Mouse (Mus musculus) megakaryocyte, adult 5-6 weeks (primary cell): ENCODE measurements around the gene Sipa1l1. TPM values are rescaled to one million over a fixed set of nuclear protein-coding genes. Genes with fewer than 3 reads are reported as not detected.

Experiments used
- ATAC-seq: 2 replicates; pipeline ENCODE4 v1.8.0; 2016; ENCODE audit warnings: mild to moderate bottlenecking, inconsistent platforms; ENCODE audit not compliant: poor library complexity, severe bottlenecking
- total RNA-seq, 2 experiments: library from RNA; stranded (forward) in 1 of 2; stranded (reverse) in 1 of 2; fragments of 153-499, 151-499 nt in 1 of 2; fragments of 221-1000, 200-1000 nt in 1 of 2; gene quantifications; 2 replicates each; pipeline versions ENCODE4 v1.2.3 to v1.2.4; 2015 to 2017

Gene Sipa1l1
- total RNA-seq, 2 experiments from 2014 or later, result 7.0 to 8.1 TPM

GRCm38 (mm10) chr12:82237946-82238345, 68.8 kb downstream of the Sipa1l1 start:
- no peak for ATAC-seq

- peak; percentile 34; the same call in 1 of the 2 replicates for ATAC-seq
These were observed 71.6 kb downstream of the Sipa1l1 start for GRCm38 (mm10) chr12:82240674-82241073.

- ATAC-seq, result peak; percentile 79
These were observed 76.1 kb downstream of the Sipa1l1 start for GRCm38 (mm10) chr12:82245219-82245618.

- peak; percentile 44 for ATAC-seq
These were observed 77.3 kb downstream of the Sipa1l1 start for GRCm38 (mm10) chr12:82246422-82246821.

- peak; percentile 19 for ATAC-seq
These were observed 78.5 kb downstream of the Sipa1l1 start for GRCm38 (mm10) chr12:82247371-82248258.

- ATAC-seq, result no peak
These were observed 79.4 kb downstream of the Sipa1l1 start for GRCm38 (mm10) chr12:82248501-82248900.

GRCm38 (mm10) chr12:82251328-82251727, 82.2 kb downstream of the Sipa1l1 start:
- peak; percentile 62 for ATAC-seq

GRCm38 (mm10) chr12:82254076-82254475, 85.0 kb downstream of the Sipa1l1 start:
- ATAC-seq, result no peak

GRCm38 (mm10) chr12:82256012-82256411, 86.9 kb downstream of the Sipa1l1 start:
- no peak for ATAC-seq

GRCm38 (mm10) chr12:82256921-82257500, 87.9 kb downstream of the Sipa1l1 start:
- no peak for ATAC-seq

GRCm38 (mm10) chr12:82257994-82258785, 89.1 kb downstream of the Sipa1l1 start:
- ATAC-seq, result no peak

- ATAC-seq, result no peak
These were observed 94.3 kb downstream of the Sipa1l1 start for GRCm38 (mm10) chr12:82263443-82263842.

GRCm38 (mm10) chr12:82264083-82264851, 95.1 kb downstream of the Sipa1l1 start:
- ATAC-seq, result no peak

GRCm38 (mm10) chr12:82265335-82266274, 96.5 kb downstream of the Sipa1l1 start:
- ATAC-seq, result peak; percentile 88

GRCm38 (mm10) chr12:82271447-82271846, 102.3 kb downstream of the Sipa1l1 start:
- ATAC-seq, result no peak

- no peak for ATAC-seq
These were observed 104.4 kb downstream of the Sipa1l1 start for GRCm38 (mm10) chr12:82273503-82273902.

GRCm38 (mm10) chr12:82274576-82274975, 105.5 kb downstream of the Sipa1l1 start:
- ATAC-seq, result no peak

- peak; percentile 82 for ATAC-seq
These were observed 106.6 kb downstream of the Sipa1l1 start for GRCm38 (mm10) chr12:82275767-82276166.

GRCm38 (mm10) chr12:82276591-82276990, 107.5 kb downstream of the Sipa1l1 start:
- ATAC-seq, result no peak
